Mouse (Mus musculus) myocyte (in vitro differentiated cells): ENCODE data around the gene Gab1. TPM values are rescaled to one million over a fixed set of nuclear protein-coding genes. Genes with fewer than 3 reads are reported as not detected.

ENCODE experiments used
- H3K27me3 ChIP-seq: one replicate; pipeline ENCODE4 v1.6.1; 2011; ENCODE audit not compliant: control insufficient read depth, insufficient read depth, insufficient read length
- H3K36me3 ChIP-seq: one replicate; pipeline ENCODE4 v1.6.1; 2011; ENCODE audit not compliant: control insufficient read depth, insufficient read depth
- H3K4me2 ChIP-seq: one replicate; pipeline ENCODE4 v1.6.1; 2011; ENCODE audit warnings: low read depth, control low read depth
- H3K4me3 ChIP-seq: one replicate; pipeline ENCODE4 v1.5.1; 2011; ENCODE audit warnings: mild to moderate bottlenecking, control low read depth, moderate library complexity
- H3K79me2 ChIP-seq: one replicate; pipeline ENCODE4 v1.6.1; 2011; ENCODE audit not compliant: control insufficient read depth, insufficient read depth
- H3ac ChIP-seq: one replicate; pipeline ENCODE4 v1.6.1; 2011; ENCODE audit not compliant: control insufficient read depth, insufficient read length
- CEBPB ChIP-seq: IDR thresholded peaks from 2 replicates; pipeline ENCODE4 v1.6.1; 2011; ENCODE audit warnings: mild to moderate bottlenecking, moderate library complexity; ENCODE audit not compliant: poor library complexity, insufficient read depth, severe bottlenecking
- E2F4 ChIP-seq: IDR thresholded peaks from one replicate; pipeline ENCODE4 v1.6.1; 2011; ENCODE audit warnings: mild to moderate bottlenecking, control low read depth, moderate library complexity; ENCODE audit not compliant: insufficient read depth
- MAX ChIP-seq: IDR thresholded peaks from one replicate; pipeline ENCODE4 v1.6.1; 2011; ENCODE audit warnings: low read depth, mild to moderate bottlenecking, control low read depth
- MYOD1 ChIP-seq, 3 experiments: IDR thresholded peaks; one replicate each; pipeline ENCODE4 v1.6.1; 2011; ENCODE audit warnings: control low read depth in 2 of 3, low read depth in 2 of 3, mild to moderate bottlenecking in 2 of 3, moderate library complexity in 1 of 3; ENCODE audit not compliant: insufficient read length in 2 of 3, control insufficient read depth in 1 of 3
- MYOG ChIP-seq, 3 experiments: IDR thresholded peaks; one replicate each; pipeline ENCODE4 v1.6.1; 2011; ENCODE audit warnings: control low read depth in 2 of 3, low read depth in 2 of 3, mild to moderate bottlenecking in 2 of 3; ENCODE audit not compliant: insufficient read length in 2 of 3, control insufficient read depth in 1 of 3, insufficient read depth in 1 of 3
- POLR2A ChIP-seq: IDR thresholded peaks from one replicate; pipeline ENCODE4 v1.6.1; 2011; ENCODE audit warnings: low read depth, mild to moderate bottlenecking, control low read depth, moderate library complexity; ENCODE audit not compliant: insufficient read length
- POLR2AphosphoS2 ChIP-seq: IDR thresholded peaks from one replicate; pipeline ENCODE4 v1.6.1; 2011; ENCODE audit warnings: low read depth, control low read depth; ENCODE audit not compliant: insufficient read length
- REST ChIP-seq: IDR thresholded peaks from one replicate; pipeline ENCODE4 v1.6.1; 2011; ENCODE audit warnings: mild to moderate bottlenecking, control low read depth, moderate library complexity; ENCODE audit not compliant: insufficient read depth, insufficient read length
- SRF ChIP-seq: IDR thresholded peaks from one replicate; pipeline ENCODE4 v1.6.1; 2011; ENCODE audit warnings: low read depth; ENCODE audit not compliant: control insufficient read depth, insufficient read length
- TCF12 ChIP-seq: IDR thresholded peaks from one replicate; pipeline ENCODE4 v1.6.1; 2011; ENCODE audit warnings: mild to moderate bottlenecking, control low read depth; ENCODE audit not compliant: poor library complexity, insufficient read depth, severe bottlenecking
- TCF3 ChIP-seq: IDR thresholded peaks from one replicate; pipeline ENCODE4 v1.6.1; 2011; ENCODE audit warnings: low read depth, control low read depth; ENCODE audit not compliant: insufficient read length
- USF1 ChIP-seq: IDR thresholded peaks from one replicate; pipeline ENCODE4 v1.6.1; 2011; ENCODE audit warnings: low read depth, mild to moderate bottlenecking, control low read depth, moderate library complexity
- polyA plus RNA-seq: library from polyadenylated mRNA; unstranded; fragments of >200 nt; fragmentation: generic; extraction: Trizol; gene quantifications from one replicate; pipeline ENCODE4 v1.2.1, GENCODE M21; 2012; ENCODE audit warnings: missing spikeins

Gene Gab1
- polyA plus RNA-seq, 1 experiment = 3.4 TPM

DNA sequence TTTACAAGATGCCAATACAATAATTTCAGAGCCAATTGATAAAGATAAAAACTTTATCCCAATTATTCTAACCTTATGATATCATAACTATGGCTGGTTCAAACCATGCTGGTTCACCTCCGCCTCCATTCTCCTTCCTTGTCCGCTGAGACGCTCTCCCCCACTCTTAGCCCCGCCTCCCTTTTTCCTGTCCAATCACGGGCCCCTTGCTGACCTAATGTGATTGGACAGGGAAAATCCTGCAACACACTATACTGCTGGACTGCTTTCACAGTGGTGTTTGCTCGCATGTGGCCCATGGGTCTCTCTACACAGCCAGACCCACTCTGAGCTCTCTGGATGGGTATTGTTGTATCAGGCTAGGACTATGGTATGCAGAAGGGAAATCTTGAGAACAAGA lies 38.2 kb upstream of the Gab1 start:
- Histone ChIP-seq H3K4me2 (no peak overlapping the region), H3K36me3 (no peaks in the 10 kb centered on the region), H3ac (no peak overlapping the region), H3K79me2 (no peaks in the 10 kb centered on the region), H3K4me3 (no peak overlapping the region), H3K27me3 (no peaks in the 10 kb centered on the region)
- TF ChIP-seq MYOD1 (IDR thresholded peaks at IDR 0.05; ENCODE audit: control insufficient read depth in 1 of 3, insufficient read length in 2 of 3, low read depth in 2 of 3) = no peak
- no peak for TF ChIP-seq TCF12
- no peak for TF ChIP-seq MAX
- no peak for TF ChIP-seq E2F4

DNA sequence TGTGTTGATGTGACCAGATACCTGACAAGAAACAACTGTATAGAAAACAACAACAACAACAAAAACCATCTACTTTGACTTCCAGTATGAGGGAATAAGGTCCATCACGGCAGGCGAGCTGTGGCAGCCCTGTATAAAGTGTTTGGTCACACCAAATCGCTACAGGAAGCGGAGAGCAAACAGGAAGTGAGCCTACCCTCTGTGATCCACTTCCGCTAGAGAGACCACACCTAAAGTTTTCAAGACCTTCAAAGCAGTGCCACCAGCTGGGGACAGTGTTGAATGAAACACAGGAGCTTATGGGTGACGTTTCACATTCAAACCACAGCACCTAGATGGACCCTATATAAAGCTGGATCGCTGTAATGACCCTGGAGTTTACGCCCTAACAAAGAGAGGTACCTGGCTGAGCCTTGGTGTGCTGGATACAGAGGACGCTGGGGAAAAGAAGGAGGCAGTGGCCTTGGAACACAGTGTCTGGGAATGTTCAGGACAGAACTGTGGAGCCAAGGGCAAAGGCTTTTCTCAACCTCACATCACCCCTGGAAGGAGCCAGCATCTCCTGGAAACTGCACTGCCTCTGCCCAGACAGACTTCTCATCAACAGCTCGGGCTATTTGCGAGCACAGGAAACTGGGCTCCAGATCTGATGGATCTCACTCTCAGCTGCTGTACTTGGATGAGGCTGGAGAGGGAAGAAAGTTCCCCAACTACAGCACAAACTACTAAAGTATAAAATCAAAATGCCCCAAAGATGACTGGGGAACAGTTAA lies 36.3 kb upstream of the Gab1 start:
- no peaks in the 10 kb centered on the region for H3K27me3 ChIP-seq
- no peak for TF ChIP-seq CEBPB
- TF ChIP-seq REST = no peak
- TF ChIP-seq SRF = no peak
- TF ChIP-seq E2F4 = no peak
- TF ChIP-seq TCF3 = no peak
- TF ChIP-seq MYOD1 (IDR thresholded peaks at IDR 0.05; ENCODE audit: control insufficient read depth in 1 of 3, insufficient read length in 2 of 3, low read depth in 2 of 3) = no peak
- no peak for TF ChIP-seq POLR2AphosphoS2
- H3ac ChIP-seq = no peak overlapping the region
- no peak overlapping the region for H3K4me2 ChIP-seq
- H3K4me3 ChIP-seq = no peak overlapping the region
- no peaks in the 10 kb centered on the region for H3K79me2 ChIP-seq
- no peaks in the 10 kb centered on the region for H3K36me3 ChIP-seq

DNA sequence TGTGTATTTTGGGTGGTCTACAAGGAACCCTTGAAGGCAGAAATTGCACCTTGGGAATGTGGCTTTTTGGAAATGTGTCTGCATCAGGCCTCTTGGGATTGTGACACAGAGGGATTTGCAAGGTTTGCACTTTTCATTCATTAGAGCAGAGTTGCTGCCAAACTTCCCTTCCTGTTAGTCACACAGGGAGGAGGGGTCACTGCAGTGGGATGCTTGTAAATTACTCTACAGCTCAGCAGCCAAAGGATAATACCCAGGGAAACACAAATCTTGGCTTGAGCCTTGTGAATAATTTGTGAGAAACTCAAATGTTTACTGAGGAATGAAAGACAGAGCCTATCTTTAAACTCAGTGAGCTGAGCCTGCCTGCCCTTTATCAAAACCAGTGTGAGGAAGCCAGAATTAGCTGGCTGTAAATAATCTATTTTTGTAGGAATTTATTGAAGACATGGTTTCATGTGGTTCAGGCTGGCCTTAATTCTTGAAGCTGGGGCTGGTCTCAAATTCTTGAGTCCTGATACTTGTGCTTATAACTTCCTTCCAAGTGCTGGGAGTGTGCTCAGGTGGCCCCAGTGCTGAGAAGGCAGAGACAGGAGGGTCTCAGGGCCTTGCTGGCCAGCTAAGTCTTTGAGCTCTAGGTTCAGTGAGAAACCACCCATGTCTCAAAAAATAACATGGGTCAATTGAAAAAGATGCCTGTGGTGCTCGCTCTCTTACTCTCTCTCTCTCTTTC lies 32.9 kb upstream of the Gab1 start:
- Histone ChIP-seq H3K4me2 (no peak overlapping the region), H3K79me2 (no peaks in the 10 kb centered on the region), H3K36me3 (no peaks in the 10 kb centered on the region), H3ac (no peak overlapping the region), H3K4me3 (no peak overlapping the region), H3K27me3 (no peaks in the 10 kb centered on the region)
- no peak for TF ChIP-seq TCF12
- no peak for TF ChIP-seq MAX
- TF ChIP-seq USF1 = no peak
- TF ChIP-seq REST = no peak
- TF ChIP-seq CEBPB = no peak

GRCm38 (mm10) chr8:80911400-80911799 lies 31.1 kb upstream of the Gab1 start:
- no peaks in the 10 kb centered on the region for H3K36me3 ChIP-seq
- H3K4me2 ChIP-seq = no peak overlapping the region
- H3K27me3 ChIP-seq = no peaks in the 10 kb centered on the region
- TF ChIP-seq REST (no peak), POLR2A (no peak), MYOD1 (IDR thresholded peaks at IDR 0.05; ENCODE audit: control insufficient read depth in 1 of 3, insufficient read length in 2 of 3, low read depth in 2 of 3) (no peak), SRF (no peak), MYOG (IDR thresholded peaks at IDR 0.05; ENCODE audit: control insufficient read depth in 1 of 3, insufficient read depth in 1 of 3, insufficient read length in 2 of 3, low read depth in 2 of 3) (no peak), MAX (no peak), CEBPB (no peak), TCF12 (no peak), USF1 (no peak), POLR2AphosphoS2 (no peak), E2F4 (no peak), TCF3 (no peak)
- no peak overlapping the region for H3ac ChIP-seq
- no peak overlapping the region for H3K4me3 ChIP-seq
- no peaks in the 10 kb centered on the region for H3K79me2 ChIP-seq

DNA sequence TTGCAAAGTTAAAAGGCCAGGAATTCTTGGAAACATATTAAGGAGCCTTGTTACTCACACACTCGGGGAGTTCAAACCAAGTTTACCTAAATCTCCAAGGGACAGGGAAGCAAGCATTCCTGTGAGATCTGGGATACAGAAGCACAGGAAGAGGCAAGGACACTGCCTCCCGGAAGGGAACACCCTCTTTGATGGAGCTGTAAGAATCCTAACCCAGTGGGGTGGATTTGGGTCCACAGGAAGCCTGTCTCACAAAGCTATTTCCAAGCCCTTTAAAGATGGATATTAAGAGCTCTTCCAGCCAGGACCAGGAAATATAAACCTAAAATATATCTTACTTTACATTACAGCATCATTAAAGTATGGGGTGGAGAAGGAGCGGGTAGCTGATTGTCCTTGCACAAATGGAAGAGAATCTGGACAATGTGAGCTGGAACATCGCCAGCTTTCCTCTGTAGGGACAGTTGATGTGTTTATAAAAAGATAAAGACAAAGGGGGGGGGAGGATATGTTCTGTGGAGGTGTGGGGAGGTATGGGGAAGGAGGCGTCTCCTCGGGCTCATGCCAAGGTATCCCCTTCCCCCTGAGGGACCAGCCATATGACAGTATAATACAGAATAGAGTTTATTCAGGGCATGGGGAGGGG lies 28.1 kb upstream of the Gab1 start:
- Histone ChIP-seq H3K27me3 (no peaks in the 10 kb centered on the region), H3K79me2 (no peaks in the 10 kb centered on the region), H3ac (no peak overlapping the region), H3K4me2 (no peak overlapping the region), H3K4me3 (no peak overlapping the region), H3K36me3 (no peaks in the 10 kb centered on the region)
- no peak for TF ChIP-seq MYOD1 (IDR thresholded peaks at IDR 0.05; ENCODE audit: control insufficient read depth in 1 of 3, insufficient read length in 2 of 3, low read depth in 2 of 3)
- TF ChIP-seq TCF3 = no peak
- TF ChIP-seq POLR2A = no peak
- no peak for TF ChIP-seq REST
- TF ChIP-seq POLR2AphosphoS2 = no peak
- TF ChIP-seq CEBPB = no peak
- TF ChIP-seq MYOG (IDR thresholded peaks at IDR 0.05; ENCODE audit: control insufficient read depth in 1 of 3, insufficient read depth in 1 of 3, insufficient read length in 2 of 3, low read depth in 2 of 3) = no peak
- no peak for TF ChIP-seq MAX
